Mouse (Mus musculus): Measurements from ENCODE around the gene Iqsec1.

The Iqsec1 gene

GRCm38 (mm10) chr6:90953349-90953748 lies 35.1 kb downstream of the Iqsec1 start:
- no peak for DNase-seq (ENCODE audit: low spot score)

- no peak for DNase-seq (ENCODE audit: low spot score)
Observed at GRCm38 (mm10) chr6:90950936-90951335, 37.5 kb downstream of the Iqsec1 start.

GRCm38 (mm10) chr6:90948097-90948496 lies 40.4 kb downstream of the Iqsec1 start:
- no peak for DNase-seq (ENCODE audit: low spot score)

GRCm38 (mm10) chr6:90945560-90946230 lies 42.8 kb downstream of the Iqsec1 start:
- no peak for DNase-seq (ENCODE audit: low spot score)

- DNase-seq (ENCODE audit: low spot score): no peak
Observed at GRCm38 (mm10) chr6:90941257-90941656, 47.2 kb downstream of the Iqsec1 start.

- DNase-seq (ENCODE audit: low spot score): no peak
Observed at GRCm38 (mm10) chr6:90933656-90934055, 54.8 kb downstream of the Iqsec1 start.

GRCm38 (mm10) chr6:90928806-90929205 lies 59.7 kb downstream of the Iqsec1 start:
- DNase-seq (ENCODE audit: low spot score): no peak

- DNase-seq (ENCODE audit: low spot score): no peak
Observed at GRCm38 (mm10) chr6:90925472-90925871, 63.0 kb downstream of the Iqsec1 start.

GRCm38 (mm10) chr6:90924796-90925195 lies 63.7 kb downstream of the Iqsec1 start:
- no peak for DNase-seq (ENCODE audit: low spot score)

GRCm38 (mm10) chr6:90924379-90924778 lies 64.1 kb downstream of the Iqsec1 start:
- DNase-seq (ENCODE audit: low spot score): no peak

- no peak for DNase-seq (ENCODE audit: low spot score)
Observed at GRCm38 (mm10) chr6:90921259-90921946, 67.1 kb downstream of the Iqsec1 start.

GRCm38 (mm10) chr6:90920510-90921220 lies 67.8 kb downstream of the Iqsec1 start:
- DNase-seq (ENCODE audit: low spot score): no peak

- DNase-seq (ENCODE audit: low spot score): no peak
Observed at GRCm38 (mm10) chr6:90919636-90920420, 68.7 kb downstream of the Iqsec1 start.

- DNase-seq (ENCODE audit: low spot score): no peak
Observed at GRCm38 (mm10) chr6:90915585-90915984, 72.9 kb downstream of the Iqsec1 start.

- no peak for DNase-seq (ENCODE audit: low spot score)
Observed at GRCm38 (mm10) chr6:90913771-90914170, 74.7 kb downstream of the Iqsec1 start.

- no peak for DNase-seq (ENCODE audit: low spot score)
Observed at GRCm38 (mm10) chr6:90912768-90913167, 75.7 kb downstream of the Iqsec1 start.

- no peak for DNase-seq (ENCODE audit: low spot score)
Observed at GRCm38 (mm10) chr6:90904143-90904542, 84.3 kb downstream of the Iqsec1 start.

- no peak for DNase-seq (ENCODE audit: low spot score)
Observed at GRCm38 (mm10) chr6:90900302-90900701, 88.2 kb downstream of the Iqsec1 start.

- DNase-seq (ENCODE audit: low spot score): no peak
Observed at GRCm38 (mm10) chr6:90899266-90899665, 89.2 kb downstream of the Iqsec1 start.

- DNase-seq (ENCODE audit: low spot score): no peak
Observed at GRCm38 (mm10) chr6:90898107-90898506, 90.4 kb downstream of the Iqsec1 start.

GRCm38 (mm10) chr6:90892401-90892800 lies 96.1 kb downstream of the Iqsec1 start:
- no peak for DNase-seq (ENCODE audit: low spot score)

Measured in yolk sac, embryonic 10.5 days (tissue).